Mouse (Mus musculus) erythroid progenitor cell, adult 5-6 weeks (primary cell): ENCODE measurements around the gene Ubr3. TPM values are rescaled to one million over a fixed set of nuclear protein-coding genes. Genes with fewer than 3 reads are reported as not detected.
"Not testable (repeated sequence)": the region's sequence is repeated elsewhere in the genome, so short reads cannot be mapped to it uniquely, and the experiment has no call there.

Experiments used
- ATAC-seq: replicated peaks from 2 replicates; pipeline ENCODE4 v1.8.0; 2016; ENCODE audit warnings: moderate number of reproducible peaks, mild to moderate bottlenecking, moderate TSS enrichment, inconsistent platforms; ENCODE audit not compliant: poor library complexity, low FRiP score, severe bottlenecking
- total RNA-seq, 2 experiments: library from RNA; stranded (forward) in 1 of 2; stranded (reverse) in 1 of 2; fragments of 150-400 nt in 1 of 2; fragments of 186-747, 209-891 nt in 1 of 2; gene quantifications; 2 replicates each; pipeline versions ENCODE4 v1.2.3 to v1.2.4; 2015 to 2017; ENCODE audit warnings: low replicate concordance in 2 of 2

Ubr3 gene
- total RNA-seq, 2 experiments from 2014 or later, result 72.6 to 101 TPM

- peak; percentile 70 for ATAC-seq
Measured at GRCm38 (mm10) chr2:69897618-69898575, 851 bp downstream of the Ubr3 start.

DNA sequence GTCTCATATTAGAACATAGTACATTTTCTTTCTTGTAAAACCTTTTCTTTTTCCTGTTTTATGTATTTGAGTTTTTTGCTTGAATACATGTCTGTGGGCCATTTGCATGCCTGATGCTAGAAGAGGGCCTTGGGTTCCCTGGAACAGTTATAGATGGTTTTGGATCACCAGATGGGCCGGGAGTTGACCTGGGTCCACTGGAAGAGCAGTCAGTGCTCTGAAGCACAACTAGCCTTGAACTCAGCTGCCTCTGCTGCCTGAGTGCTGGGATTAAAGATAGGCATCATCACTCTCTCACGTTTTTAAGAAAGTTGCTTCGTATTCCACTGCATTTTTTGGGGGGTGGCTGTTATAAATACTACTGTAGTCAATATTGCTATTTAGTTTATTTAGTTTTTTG lies 6.5 kb downstream of the Ubr3 start:
- ATAC-seq, result no peak

- ATAC-seq, result not testable (repeated sequence)
Measured at GRCm38 (mm10) chr2:69907394-69907793, 10.3 kb downstream of the Ubr3 start.

GRCm38 (mm10) chr2:69912801-69913200 lies 15.8 kb downstream of the Ubr3 start:
- no peak for ATAC-seq

DNA sequence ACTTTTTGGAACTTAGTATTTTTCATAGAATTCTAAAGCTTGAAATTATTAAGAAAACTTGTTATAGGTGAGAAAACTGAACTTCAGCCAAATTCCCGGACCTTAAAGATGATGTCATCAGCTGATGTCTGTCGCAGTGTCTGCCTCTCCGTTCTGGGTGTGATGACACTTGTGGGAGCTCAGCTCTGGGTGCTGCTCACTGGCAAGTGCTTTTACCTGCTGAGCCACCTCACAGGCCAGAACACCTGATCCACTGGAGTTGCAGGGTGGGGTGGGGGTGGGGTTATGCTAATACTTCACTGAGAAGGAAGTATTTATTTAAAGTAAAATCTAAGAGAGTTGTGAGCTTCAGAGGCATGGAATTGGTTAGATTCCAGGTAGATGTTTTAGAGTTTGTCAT lies 20.3 kb downstream of the Ubr3 start:
- ATAC-seq, result no peak

DNA sequence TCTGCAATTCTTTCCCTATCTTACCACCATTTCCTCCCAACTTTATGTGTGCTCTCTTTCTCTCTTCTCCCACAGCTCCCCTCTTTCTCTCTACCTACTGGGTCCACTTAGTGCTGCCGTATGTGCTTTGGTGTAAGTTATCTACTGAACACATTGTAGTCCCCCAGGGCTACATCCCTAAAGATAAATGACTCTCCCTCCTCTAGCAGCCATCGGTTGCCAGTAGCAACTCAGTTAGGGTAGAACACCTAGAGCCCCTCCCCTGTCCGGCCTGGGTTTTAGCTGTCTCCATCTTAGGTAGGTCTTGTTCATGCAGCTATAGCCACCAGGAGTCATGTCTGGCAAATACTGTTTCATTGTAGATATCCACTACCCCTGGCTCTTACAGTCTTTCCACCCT lies 27.9 kb downstream of the Ubr3 start:
- ATAC-seq, result peak; percentile 82

- ATAC-seq, result 0 out of 2 replicates have a peak, but pooled peaks have one; percentile 47
Measured at GRCm38 (mm10) chr2:69936331-69936730, 39.3 kb downstream of the Ubr3 start.

- peak; percentile 97 for ATAC-seq
Measured at GRCm38 (mm10) chr2:69939226-69939625, 42.2 kb downstream of the Ubr3 start.

- ATAC-seq, result peak; percentile 68
Measured at GRCm38 (mm10) chr2:69939649-69940048, 42.6 kb downstream of the Ubr3 start.

DNA sequence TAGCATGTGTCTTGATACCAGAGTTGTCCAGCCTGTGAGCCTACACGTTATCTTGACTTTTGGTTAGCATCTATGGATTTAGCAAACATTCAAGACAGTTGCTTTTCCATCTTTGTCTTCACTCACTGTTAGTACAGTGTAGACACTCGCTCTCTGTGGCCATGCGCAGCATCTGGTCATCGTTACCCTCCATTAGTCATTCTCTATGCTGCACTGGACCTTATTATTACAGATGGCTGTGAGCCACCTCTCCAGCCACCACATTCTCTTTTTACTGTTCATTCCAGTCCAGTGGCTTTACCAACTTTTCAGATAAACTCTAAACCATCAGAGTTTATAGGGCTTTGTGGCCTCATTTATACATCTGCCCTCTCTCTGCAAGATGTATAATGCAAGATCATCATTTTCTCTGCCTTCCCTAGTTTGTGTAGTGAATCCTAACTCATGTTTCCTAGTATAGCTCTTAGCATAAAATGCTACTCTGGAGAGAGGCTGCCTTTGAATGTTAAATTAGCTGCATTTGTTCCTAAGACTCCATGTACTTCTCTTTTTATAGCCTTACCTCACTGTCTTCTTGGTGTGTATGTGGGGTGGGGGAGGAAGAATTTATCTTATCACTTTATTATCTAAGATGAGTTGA lies 44.5 kb downstream of the Ubr3 start:
- no peak for ATAC-seq

DNA sequence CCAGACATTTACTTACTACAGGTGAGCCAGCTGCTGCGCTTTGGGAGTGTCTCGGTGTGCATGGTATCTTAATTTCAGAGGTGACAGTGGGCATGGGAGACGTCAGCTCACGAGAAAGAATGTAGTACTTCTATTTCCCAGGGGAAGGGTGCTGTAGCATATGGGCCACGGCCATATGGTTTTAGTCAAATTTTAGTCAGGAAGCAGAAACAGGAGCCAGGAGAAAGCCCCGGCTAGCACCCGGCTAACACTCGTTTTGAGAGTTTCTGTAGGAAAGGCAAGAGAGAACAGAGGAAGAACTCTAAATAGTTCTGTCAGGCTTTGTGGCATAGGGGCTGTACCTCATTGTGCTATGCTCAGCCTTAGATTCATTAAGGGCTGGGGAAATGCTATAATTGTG lies 55.8 kb downstream of the Ubr3 start:
- no peak for ATAC-seq

DNA sequence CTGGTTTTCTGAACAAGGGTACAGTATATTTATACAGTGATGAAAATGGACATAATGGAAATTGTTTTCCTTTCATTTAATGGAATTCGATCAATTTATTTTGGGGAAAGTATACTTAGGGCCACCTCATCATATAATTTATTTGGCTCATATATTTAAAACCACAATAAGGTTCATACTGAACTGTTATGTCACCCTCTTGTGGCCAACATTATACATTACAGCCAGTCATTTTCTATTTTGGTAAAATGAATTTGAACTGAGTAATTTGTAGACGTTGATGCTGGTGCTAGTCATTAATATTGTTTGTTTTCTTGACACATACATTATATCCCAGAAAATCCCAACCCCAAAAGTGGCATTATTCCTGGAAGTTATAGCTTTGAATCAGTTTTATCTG lies 58.6 kb downstream of the Ubr3 start:
- ATAC-seq, result peak; percentile 74

- ATAC-seq, result peak; percentile 80
Measured at GRCm38 (mm10) chr2:69957622-69958021, 60.6 kb downstream of the Ubr3 start.

- ATAC-seq, result no peak
Measured at GRCm38 (mm10) chr2:69974896-69975295, 77.8 kb downstream of the Ubr3 start.

- ATAC-seq, result no peak
Measured at GRCm38 (mm10) chr2:69989224-69989623, 92.2 kb downstream of the Ubr3 start.

GRCm38 (mm10) chr2:69990647-69991046 lies 93.6 kb downstream of the Ubr3 start:
- ATAC-seq, result 0 out of 2 replicates have a peak, but pooled peaks have one; percentile 49

DNA sequence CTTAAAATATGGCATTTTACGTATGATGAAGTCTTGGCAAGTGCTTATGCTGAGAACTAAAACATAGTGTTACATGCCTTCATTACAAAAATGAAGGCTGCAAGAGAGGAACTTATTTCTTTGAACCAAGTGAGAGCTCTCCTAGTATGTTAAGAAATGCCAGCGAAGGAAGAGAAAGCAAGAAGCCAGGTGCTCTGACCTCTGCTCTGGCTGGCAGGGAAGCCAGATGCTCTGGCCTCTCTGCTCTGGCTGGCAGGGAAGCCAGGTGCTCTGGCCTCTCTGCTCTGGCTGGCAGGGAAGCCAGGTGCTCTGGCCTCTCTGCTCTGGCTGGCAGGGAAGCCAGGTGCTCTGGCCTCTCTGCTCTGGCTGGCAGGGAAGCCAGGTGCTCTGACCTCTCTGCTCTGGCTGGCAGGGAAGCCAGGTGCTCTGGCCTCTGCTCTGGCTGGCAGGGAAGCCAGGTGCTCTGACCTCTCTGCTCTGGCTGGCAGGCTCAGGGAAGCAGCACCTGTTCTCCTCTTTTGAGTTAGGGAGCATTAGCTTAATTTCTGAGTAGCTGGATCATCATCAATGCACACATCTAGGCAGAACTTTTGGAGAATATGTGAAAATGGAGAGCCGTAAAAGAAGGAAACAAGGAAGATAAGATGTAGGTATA lies 97.2 kb downstream of the Ubr3 start:
- not testable (repeated sequence) for ATAC-seq

DNA sequence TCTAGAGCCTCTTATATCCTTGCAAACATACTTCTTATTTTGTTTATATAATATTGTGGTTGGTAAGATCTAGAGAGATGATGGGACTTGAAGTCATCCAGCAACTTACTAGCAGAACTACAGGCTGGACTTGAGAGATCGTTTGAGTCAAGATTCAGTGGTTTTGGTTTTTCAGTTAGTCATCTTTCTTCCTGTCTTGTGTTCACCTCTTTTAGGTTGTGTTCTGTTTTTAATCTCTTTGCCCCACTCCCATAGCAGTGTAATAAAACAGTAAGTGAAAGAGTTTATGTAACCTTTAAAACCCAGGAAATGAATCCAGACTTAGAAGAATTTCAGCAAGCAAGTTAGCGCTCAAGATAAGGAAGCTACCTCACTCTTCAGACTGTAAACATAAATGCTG lies 97.7 kb downstream of the Ubr3 start:
- ATAC-seq, result no peak

- ATAC-seq, result peak; percentile 98
Measured at GRCm38 (mm10) chr2:69999097-69999770, 102.2 kb downstream of the Ubr3 start.

GRCm38 (mm10) chr2:70000316-70000715 lies 103.3 kb downstream of the Ubr3 start:
- ATAC-seq, result no peak
